Mouse (Mus musculus) thymus, adult 2 months (tissue): ENCODE measurements around the gene Zfp831. TPM values are rescaled to one million over a fixed set of nuclear protein-coding genes. Genes with fewer than 3 reads are reported as not detected.

Source experiments
- DNase-seq: peaks from one replicate; pipeline ENCODE4 v3.0.0; 2021
- H3K27ac ChIP-seq: fragments of 200-500 bp; 2 replicates; pipeline ENCODE4 v1.5.1; 2012; ENCODE audit warnings: low read length, control low read depth; ENCODE audit not compliant: control insufficient read depth, insufficient read depth
- H3K27me3 ChIP-seq: fragments of 200-500 bp; 2 replicates; pipeline ENCODE4 v1.6.1; 2012; ENCODE audit warnings: mild to moderate bottlenecking, low read length, moderate library complexity, mixed read lengths; ENCODE audit not compliant: control insufficient read depth, insufficient read depth
- H3K36me3 ChIP-seq: fragments of 200-500 bp; 2 replicates; pipeline ENCODE4 v1.6.1; 2012; ENCODE audit warnings: mild to moderate bottlenecking, low read length, moderate library complexity; ENCODE audit not compliant: control insufficient read depth, insufficient read depth
- H3K4me1 ChIP-seq: fragments of 200-500 bp; replicated peaks from 2 replicates; pipeline ENCODE4 v1.6.1; 2012; ENCODE audit warnings: low read length; ENCODE audit not compliant: control insufficient read depth, insufficient read depth
- H3K4me3 ChIP-seq: fragments of 200-500 bp; 2 replicates; pipeline ENCODE4 v1.5.1; 2012; ENCODE audit warnings: mild to moderate bottlenecking, low read length, control low read depth, moderate library complexity; ENCODE audit not compliant: control insufficient read depth, insufficient read depth
- CTCF ChIP-seq: fragments of 200-500 bp; IDR thresholded peaks from 2 replicates; pipeline ENCODE4 v1.5.1; 2012; ENCODE audit warnings: mild to moderate bottlenecking, control low read depth, low read length, moderate library complexity, borderline replicate concordance; ENCODE audit not compliant: control insufficient read depth, poor library complexity, insufficient read depth; ENCODE audit errors: extremely low read depth
- POLR2A ChIP-seq: fragments of 200-500 bp; IDR thresholded peaks from 2 replicates; pipeline ENCODE4 v1.6.1; 2012; ENCODE audit warnings: mild to moderate bottlenecking, low read length, control low read depth, moderate library complexity; ENCODE audit not compliant: control insufficient read depth, poor library complexity, insufficient read depth; ENCODE audit errors: extremely low read depth
- WGBS: fragments of 180-500 bp; shearing (Covaris S2); methylation state at CpG from one replicate; pipeline ENCODE4 v1.1.7; 2018; 5-methylcytosine and 5-hydroxymethylcytosine counted together
- polyA plus RNA-seq: library from polyadenylated mRNA; depleted of rRNA; stranded (reverse); fragments of >200 nt; gene quantifications from 2 replicates; pipeline ENCODE4 v1.2.3, GENCODE M21; 2012

The Zfp831 gene
- polyA plus RNA-seq, 1 experiment, result 3.1 TPM

GRCm38 (mm10) chr2:174609892-174610291 is 33.4 kb upstream of the Zfp831 start:
- H3K27me3 ChIP-seq, result no peaks in the 10 kb centered on the region
- no peaks in the 10 kb centered on the region for H3K36me3 ChIP-seq
- DNase-seq, result no peak
- H3K4me3 ChIP-seq, result no peak overlapping the region
- TF ChIP-seq POLR2A (no peak), CTCF (no peak)
- H3K27ac ChIP-seq, result no peak overlapping the region
- peaks cover 19% of the 10 kb centered on the region for H3K4me1 ChIP-seq
- WGBS, result 95% methylated on average over 5 of the region's 5 CpGs

GRCm38 (mm10) chr2:174612386-174613063 is 30.8 kb upstream of the Zfp831 start:
- DNase-seq, result no peak
- WGBS, result 60% methylated on average over 2 of the region's 2 CpGs
- H3K4me1 ChIP-seq, result peaks cover 19% of the 10 kb centered on the region
- no peaks in the 10 kb centered on the region for H3K27me3 ChIP-seq
- no peaks in the 10 kb centered on the region for H3K36me3 ChIP-seq
- TF ChIP-seq CTCF (no peak), POLR2A (no peak)
- no peak overlapping the region for H3K4me3 ChIP-seq
- peak overlapping the region; percentile 44 for H3K27ac ChIP-seq

- Histone ChIP-seq H3K4me3 (peak overlapping the region; percentile 34), H3K27ac (peak overlapping the region; percentile 95), H3K27me3 (no peaks in the 10 kb centered on the region), H3K4me1 (peaks cover 19% of the 10 kb centered on the region), H3K36me3 (no peaks in the 10 kb centered on the region)
- DNase-seq, result no peak
- TF ChIP-seq CTCF, result no peak
- no peak for TF ChIP-seq POLR2A
- 82% methylated on average over 8 of the region's 8 CpGs for WGBS
These were observed 30.1 kb upstream of the Zfp831 start for GRCm38 (mm10) chr2:174613221-174613620.

GRCm38 (mm10) chr2:174613921-174614441 is 29.4 kb upstream of the Zfp831 start:
- Histone ChIP-seq H3K27me3 (no peaks in the 10 kb centered on the region), H3K36me3 (no peaks in the 10 kb centered on the region), H3K4me1 (peaks cover 19% of the 10 kb centered on the region), H3K27ac (peak overlapping the region; percentile 95), H3K4me3 (peak overlapping the region; percentile 44)
- TF ChIP-seq POLR2A (0 out of 2 replicates have a peak, but pooled peaks have one; percentile 20), CTCF (no peak)
- 7% methylated on average over 11 of the region's 11 CpGs for WGBS
- peak; percentile 56 for DNase-seq

- Histone ChIP-seq H3K4me3 (no peak overlapping the region), H3K27me3 (no peaks in the 10 kb centered on the region), H3K36me3 (no peaks in the 10 kb centered on the region), H3K27ac (no peak overlapping the region), H3K4me1 (no peaks in the 10 kb centered on the region)
- WGBS, result 98% methylated on average over 7 of the region's 7 CpGs
- TF ChIP-seq CTCF, result no peak
- no peak for DNase-seq
These were observed 21.5 kb upstream of the Zfp831 start for GRCm38 (mm10) chr2:174621881-174622280.

GRCm38 (mm10) chr2:174624430-174624829 is 18.9 kb upstream of the Zfp831 start:
- no peak for TF ChIP-seq POLR2A
- TF ChIP-seq CTCF, result no peak
- Histone ChIP-seq H3K4me1 (peaks cover 4% of the 10 kb centered on the region), H3K27me3 (no peaks in the 10 kb centered on the region), H3K4me3 (no peak overlapping the region), H3K36me3 (no peaks in the 10 kb centered on the region), H3K27ac (no peak overlapping the region)
- DNase-seq, result no peak
- WGBS, result 82% methylated on average over 7 of the region's 7 CpGs
